Mouse (Mus musculus) forebrain, embryonic 14.5 days (tissue): Measurements from ENCODE around the gene Rexo4. TPM values are rescaled to one million over a fixed set of nuclear protein-coding genes. Genes with fewer than 3 reads are reported as not detected.

Experiments used
- ATAC-seq: fragments of 200-750 bp; cut with Nextera tagmentation; 2 replicates; pipeline ENCODE4 v1.8.0; 2017; ENCODE audit warnings: mild to moderate bottlenecking, moderate library complexity
- DNase-seq: peaks from one replicate; pipeline ENCODE4 v3.0.0-alpha.2; 2015; ENCODE audit warnings: low spot score
- H3K27ac ChIP-seq: fragments of 300-500 bp; sonication (generic); 2 replicates; pipeline ENCODE4 v1.5.1; 2014; ENCODE audit warnings: low read depth, mild to moderate bottlenecking, control low read depth, low read length, moderate library complexity
- H3K27me3 ChIP-seq: fragments of 300-500 bp; sonication (generic); replicated peaks from 2 replicates; pipeline ENCODE4 v1.6.1; 2014; ENCODE audit warnings: low read length, control low read depth, mixed read lengths; ENCODE audit not compliant: control insufficient read depth, insufficient read depth
- H3K36me3 ChIP-seq: fragments of 300-500 bp; sonication (generic); 2 replicates; pipeline ENCODE4 v1.6.1; 2014; ENCODE audit warnings: low read length, control low read depth; ENCODE audit not compliant: control insufficient read depth, insufficient read depth
- H3K4me1 ChIP-seq: fragments of 300-500 bp; sonication (generic); 2 replicates; pipeline ENCODE4 v1.6.1; 2014; ENCODE audit warnings: antibody characterized with exemption, low read length, control low read depth; ENCODE audit not compliant: control insufficient read depth, insufficient read depth
- H3K4me2 ChIP-seq: fragments of 300-500 bp; sonication (generic); 2 replicates; pipeline ENCODE4 v1.6.1; 2014; ENCODE audit warnings: mild to moderate bottlenecking, control low read depth, low read length
- H3K4me3 ChIP-seq: fragments of 300-500 bp; sonication (generic); 2 replicates; pipeline ENCODE4 v1.5.1; 2014; ENCODE audit warnings: low read depth, low read length, control low read depth
- H3K9ac ChIP-seq: fragments of 300-500 bp; sonication (generic); 2 replicates; pipeline ENCODE4 v1.6.1; 2014; ENCODE audit warnings: mild to moderate bottlenecking, low read length, control low read depth, moderate library complexity
- H3K9me3 ChIP-seq: fragments of 300-500 bp; sonication (generic); replicated peaks from 2 replicates; pipeline ENCODE4 v1.6.1; 2016; ENCODE audit warnings: low read length, control low read depth, mixed read lengths; ENCODE audit not compliant: control insufficient read depth
- WGBS: fragments of 180-500 bp; shearing (Covaris S2); extraction: QIAGEN DNeasy Blood & Tissue Kit; methylation state at CpG from one replicate; pipeline ENCODE4 v1.1.7; 2014; 5-methylcytosine and 5-hydroxymethylcytosine counted together
- polyA plus RNA-seq: library from polyadenylated mRNA; unstranded; fragments of >200 nt; fragmentation: Nextera tagmentation; extraction: Ambion mirVana; gene quantifications from 2 replicates; pipeline ENCODE4 v1.2.1, GENCODE M21; 2014

Gene Rexo4
- polyA plus RNA-seq, 1 experiment from 2014 or later, result 36.7 TPM

DNA sequence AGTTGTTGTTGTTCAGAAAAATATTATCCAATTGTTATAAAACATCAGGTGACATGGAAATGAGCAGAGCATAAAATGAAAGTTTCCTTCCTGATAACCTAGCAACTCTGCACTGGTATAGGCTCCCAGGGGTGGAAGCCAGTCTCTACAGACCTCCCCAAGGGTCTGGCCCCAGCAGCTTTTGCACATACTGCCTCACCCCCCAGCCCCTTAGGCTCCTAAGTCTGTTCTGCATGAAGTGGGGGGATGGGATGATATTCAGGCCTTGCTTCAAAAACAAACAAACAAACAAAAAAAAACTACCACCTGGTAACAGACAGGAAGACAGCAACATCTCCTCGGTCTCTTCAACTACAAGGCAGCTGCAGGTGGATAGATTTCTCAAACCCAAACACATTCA, 16.2 kb upstream of the Rexo4 start:
- no peaks in the 10 kb centered on the region for H3K27me3 ChIP-seq
- ATAC-seq (no peak), DNase-seq (no peak)
- no peaks in the 10 kb centered on the region for H3K4me1 ChIP-seq
- WGBS, result 86% methylated on average over 1 of the region's 1 CpGs
- H3K36me3 ChIP-seq, result no peaks in the 10 kb centered on the region
- no peaks in the 10 kb centered on the region for H3K9me3 ChIP-seq
- H3K4me2 ChIP-seq, result no peak overlapping the region
- no peak overlapping the region for H3K27ac ChIP-seq
- H3K9ac ChIP-seq, result no peak overlapping the region
- no peak overlapping the region for H3K4me3 ChIP-seq

DNA sequence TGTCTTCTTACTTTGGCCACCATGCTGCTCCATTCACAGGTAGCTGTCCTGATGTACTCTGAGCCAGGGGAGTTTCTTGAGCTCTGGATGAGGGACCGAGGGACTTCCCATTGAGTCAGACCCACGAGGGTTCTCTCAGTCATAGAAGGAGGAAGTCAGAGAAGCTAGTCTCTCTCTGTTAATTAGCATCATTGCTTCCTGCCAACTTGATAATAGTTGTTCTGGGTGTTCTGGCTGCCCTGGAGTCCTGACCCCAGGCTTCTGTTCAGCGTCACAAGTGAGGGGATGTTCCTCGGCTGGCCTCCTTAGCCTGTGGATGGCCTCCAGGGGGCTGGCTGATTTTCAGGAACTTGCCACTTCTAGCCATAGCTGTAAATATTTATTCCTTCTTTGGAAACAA, 9.8 kb upstream of the Rexo4 start:
- H3K9me3 ChIP-seq, result no peaks in the 10 kb centered on the region
- no peak overlapping the region for H3K4me2 ChIP-seq
- ATAC-seq (no peak), DNase-seq (no peak)
- H3K9ac ChIP-seq, result no peak overlapping the region
- H3K27me3 ChIP-seq, result no peaks in the 10 kb centered on the region
- no peaks in the 10 kb centered on the region for H3K36me3 ChIP-seq
- no peak overlapping the region for H3K27ac ChIP-seq
- 65% methylated on average over 4 of the region's 4 CpGs for WGBS
- no peak overlapping the region for H3K4me3 ChIP-seq
- H3K4me1 ChIP-seq, result no peaks in the 10 kb centered on the region

DNA sequence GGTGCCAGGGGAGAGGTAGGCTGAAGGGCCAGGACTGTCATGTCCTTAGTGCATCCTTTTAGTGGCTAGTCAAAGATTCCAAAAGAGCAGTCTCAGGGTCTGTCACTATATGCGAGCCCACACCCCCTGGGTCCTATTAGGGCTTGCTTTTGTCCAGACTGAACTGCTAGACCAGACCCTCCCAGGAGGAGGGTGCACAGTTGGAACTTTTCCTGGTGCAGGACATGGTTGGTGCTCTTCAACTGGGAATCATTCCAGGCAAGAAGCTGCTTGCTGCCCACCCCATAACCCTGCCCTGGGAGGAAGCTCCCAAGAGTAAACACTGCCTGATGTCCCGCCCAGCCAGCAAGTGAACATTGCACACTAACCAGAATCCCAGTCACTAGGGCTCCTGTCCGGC, 8.9 kb upstream of the Rexo4 start, which contains the start of gene Adamts13:
Gene Adamts13, plus strand, starts transcription at position 301 of the 400 bp plus-strand sequence.
- Histone ChIP-seq H3K9me3 (no peaks in the 10 kb centered on the region), H3K36me3 (no peaks in the 10 kb centered on the region), H3K4me1 (no peaks in the 10 kb centered on the region), H3K4me3 (no peak within 1 kb of the TSS), H3K9ac (no peak within 1 kb of the TSS), H3K4me2 (no peak within 1 kb of the TSS), H3K27ac (no peak within 1 kb of the TSS), H3K27me3 (no peaks in the 10 kb centered on the region)
- DNase-seq, result no peak
- WGBS, result 67% methylated on average over 3 of the region's 3 CpGs
- ATAC-seq, result no peak

DNA sequence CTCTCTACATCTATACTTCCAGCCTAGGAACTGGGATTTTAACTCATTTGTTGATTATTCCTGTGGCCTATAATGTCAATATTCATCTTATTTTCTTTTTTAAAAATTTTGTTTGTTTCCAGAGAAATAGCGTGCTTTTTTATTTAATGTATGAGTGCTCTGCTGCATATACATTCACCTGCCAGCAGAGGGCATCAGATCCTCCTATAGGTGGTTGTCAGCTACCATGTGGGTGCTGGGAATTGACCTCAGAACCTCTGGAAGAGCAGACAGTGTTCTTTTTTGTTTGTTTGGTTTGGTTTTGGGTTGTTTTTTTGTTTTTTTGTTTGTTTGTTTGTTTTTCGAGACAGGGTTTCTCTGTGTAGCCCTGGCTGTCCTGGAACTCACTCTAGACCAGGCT, 3.1 kb upstream of the Rexo4 start:
- Histone ChIP-seq H3K27ac (no peak overlapping the region), H3K9me3 (no peaks in the 10 kb centered on the region), H3K4me1 (peaks cover 10% of the 10 kb centered on the region), H3K4me2 (no peak overlapping the region), H3K4me3 (no peak overlapping the region), H3K27me3 (no peaks in the 10 kb centered on the region), H3K36me3 (0 out of 2 replicates have a peak, but pooled peaks cover under 1% of the 10 kb centered on the region), H3K9ac (no peak overlapping the region)
- ATAC-seq (no peak), DNase-seq (no peak)
- WGBS, result 79% methylated on average over 2 of the region's 2 CpGs

DNA sequence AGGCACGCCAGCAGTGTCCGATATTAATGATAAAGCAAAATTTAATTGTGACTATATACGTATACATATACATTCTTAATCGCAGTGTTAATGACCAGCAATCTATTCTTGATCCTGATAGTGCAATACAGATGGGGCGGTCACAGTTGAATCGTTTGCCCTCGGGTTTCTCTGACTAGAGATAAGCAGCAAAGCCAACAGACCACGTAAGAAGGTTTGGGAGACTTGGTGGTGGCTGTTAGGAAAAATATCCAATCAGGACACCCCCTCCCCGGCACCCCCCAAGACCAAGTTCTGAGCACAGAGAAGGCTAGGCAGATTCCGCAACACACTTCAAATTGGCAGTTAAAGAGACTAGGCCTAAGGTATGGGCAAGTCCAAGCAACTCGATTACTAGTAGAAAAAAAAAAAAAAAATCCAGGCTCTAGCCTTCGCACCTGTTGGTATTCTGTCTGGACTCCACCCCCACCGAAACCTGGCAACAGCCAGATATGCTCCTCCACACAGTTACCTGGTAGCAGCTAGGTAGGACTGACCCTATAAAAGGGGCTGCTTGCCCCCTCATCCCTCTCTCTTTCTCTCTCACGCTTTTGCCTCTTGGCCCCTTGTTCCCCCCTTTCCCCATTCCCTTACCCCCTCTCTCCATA, 661 bp upstream of the Rexo4 start:
- peak overlapping the region; percentile 97 for H3K27ac ChIP-seq
- H3K9ac ChIP-seq, result peak overlapping the region; percentile 88
- DNase-seq (no peak), ATAC-seq (no peak)
- no peaks in the 10 kb centered on the region for H3K27me3 ChIP-seq
- peaks cover 17% of the 10 kb centered on the region for H3K36me3 ChIP-seq
- H3K4me2 ChIP-seq, result peak overlapping the region; percentile 80
- H3K4me1 ChIP-seq, result peaks cover 10% of the 10 kb centered on the region
- H3K9me3 ChIP-seq, result no peaks in the 10 kb centered on the region
- WGBS, result 16% methylated on average over 13 of the region's 14 CpGs
- H3K4me3 ChIP-seq, result peak overlapping the region; percentile 67

DNA sequence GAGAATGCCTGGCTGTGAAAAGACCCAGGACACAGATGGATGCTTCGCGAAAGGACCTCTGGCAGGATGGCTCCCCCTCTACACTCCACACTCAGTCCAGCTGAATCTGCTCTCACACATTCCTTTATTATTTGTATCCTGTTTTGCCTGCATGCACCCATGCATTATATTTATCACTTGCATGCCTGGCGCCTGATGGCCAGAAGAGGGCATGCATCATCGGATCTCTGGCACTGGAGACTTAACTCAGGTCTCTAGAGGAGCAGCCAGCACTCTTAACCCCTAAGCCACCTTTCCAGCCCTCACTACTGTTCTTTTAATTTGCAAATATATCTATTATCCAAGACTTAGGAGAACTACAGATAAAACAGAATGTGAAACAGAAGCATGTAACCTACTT, 3.4 kb downstream of the Rexo4 start:
- no peak overlapping the region for H3K4me3 ChIP-seq
- 0 out of 2 replicates have a peak overlapping the region, but pooled peaks have one; percentile 37 for H3K9ac ChIP-seq
- peaks cover 10% of the 10 kb centered on the region for H3K4me1 ChIP-seq
- no peak overlapping the region for H3K4me2 ChIP-seq
- peaks cover 53% of the 10 kb centered on the region for H3K36me3 ChIP-seq
- ATAC-seq, result no peak
- peak; percentile 6 for DNase-seq
- WGBS, result 77% methylated on average over 4 of the region's 4 CpGs
- no peaks in the 10 kb centered on the region for H3K9me3 ChIP-seq
- H3K27ac ChIP-seq, result no peak overlapping the region
- H3K27me3 ChIP-seq, result no peaks in the 10 kb centered on the region

DNA sequence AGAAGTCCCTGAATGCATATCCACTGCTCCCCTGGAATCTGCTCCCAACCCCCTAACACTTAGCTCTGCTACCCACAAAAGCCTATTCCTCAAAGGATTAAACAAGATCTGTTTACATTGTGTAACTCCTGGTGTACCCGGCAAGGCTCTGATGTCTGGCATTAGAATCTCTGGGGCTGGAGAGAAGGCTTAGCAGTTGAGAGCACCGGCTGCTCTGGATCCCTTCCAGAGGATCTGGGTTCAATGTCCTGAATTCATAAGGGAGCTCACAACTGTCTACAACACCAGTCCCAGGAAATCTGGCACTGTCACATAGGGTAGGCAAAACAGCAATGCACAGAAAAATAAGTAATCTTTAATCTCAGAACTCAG, 6.7 kb downstream of the Rexo4 start:
- Histone ChIP-seq H3K36me3 (peaks cover 86% of the 10 kb centered on the region), H3K4me1 (no peaks in the 10 kb centered on the region), H3K27ac (no peak overlapping the region), H3K4me2 (no peak overlapping the region), H3K9me3 (no peaks in the 10 kb centered on the region), H3K4me3 (no peak overlapping the region), H3K9ac (no peak overlapping the region), H3K27me3 (no peaks in the 10 kb centered on the region)
- WGBS, result 88% methylated on average over 2 of the region's 2 CpGs
- no peak for ATAC-seq
- no peak for DNase-seq

DNA sequence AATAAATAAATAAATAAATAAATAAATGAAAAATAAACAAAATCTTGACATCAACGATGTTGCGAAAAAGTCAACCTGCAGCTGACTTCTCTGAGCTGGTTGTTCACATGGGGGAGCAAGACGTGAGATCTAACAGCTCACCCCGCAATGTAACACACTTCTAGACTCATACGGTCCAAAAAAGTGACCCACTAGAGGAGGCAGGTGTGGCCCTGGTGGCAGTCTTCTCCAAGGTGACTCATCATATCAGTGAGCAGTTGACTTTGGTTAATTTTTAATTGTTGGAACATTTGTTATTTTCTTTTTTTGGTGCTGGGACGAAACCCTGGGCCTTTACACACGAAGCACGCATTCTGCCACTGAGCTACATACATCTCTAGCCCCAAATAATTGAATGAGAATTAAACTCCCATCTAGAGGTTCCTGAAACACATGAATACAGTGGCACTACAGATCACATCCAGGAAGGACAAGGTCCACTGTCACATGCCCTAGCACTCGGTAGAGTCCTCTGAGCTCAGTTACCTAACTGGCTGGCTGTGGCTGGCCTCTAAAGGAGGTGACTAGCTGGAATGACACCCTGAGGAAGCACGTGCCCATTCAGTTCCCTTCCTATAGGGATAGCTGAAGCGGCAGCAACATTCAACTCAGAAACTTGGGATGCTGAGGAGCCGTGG, 7.2 kb downstream of the Rexo4 start:
- Histone ChIP-seq H3K27me3 (no peaks in the 10 kb centered on the region), H3K27ac (no peak overlapping the region), H3K36me3 (peaks cover 88% of the 10 kb centered on the region), H3K9me3 (no peaks in the 10 kb centered on the region), H3K4me3 (no peak overlapping the region), H3K4me2 (no peak overlapping the region), H3K9ac (no peak overlapping the region), H3K4me1 (no peaks in the 10 kb centered on the region)
- DNase-seq, result no peak
- 97% methylated on average over 12 of the region's 12 CpGs for WGBS
- no peak for ATAC-seq

DNA sequence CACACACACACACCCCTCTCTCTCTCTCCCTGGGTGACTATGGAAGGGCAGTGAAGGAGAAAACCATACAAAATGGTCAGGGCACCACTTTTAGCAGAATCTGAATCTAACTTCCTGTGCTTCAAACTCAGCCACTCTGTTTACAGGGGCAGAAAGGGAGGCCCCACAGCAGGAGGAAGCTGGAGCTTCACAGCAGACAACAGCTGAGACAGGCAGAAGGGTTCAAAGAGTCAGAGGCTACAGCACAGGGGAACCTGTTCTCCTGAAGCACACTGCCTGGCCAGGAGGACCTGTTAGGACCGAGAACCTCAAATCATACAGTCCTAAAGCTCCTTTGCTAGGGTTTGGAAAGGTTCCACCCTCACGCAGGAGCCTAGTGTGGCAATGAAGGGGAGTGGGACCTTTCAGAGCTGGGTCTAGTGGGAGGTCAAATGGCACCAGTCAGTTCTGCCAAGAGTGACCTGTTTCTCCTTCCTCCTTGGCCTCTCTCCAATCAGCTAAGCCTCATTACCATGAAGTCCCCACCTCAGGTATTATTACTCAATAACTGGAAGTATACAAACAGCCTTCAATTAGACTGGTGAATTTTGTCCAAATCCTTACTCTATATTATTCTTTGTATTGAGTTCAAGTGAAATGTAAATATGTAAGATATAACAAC, 9.3 kb downstream of the Rexo4 start:
- DNase-seq, result no peak
- ATAC-seq, result no peak
- Histone ChIP-seq H3K27ac (no peak overlapping the region), H3K36me3 (peaks cover 84% of the 10 kb centered on the region), H3K9ac (no peak overlapping the region), H3K4me3 (no peak overlapping the region), H3K4me1 (no peaks in the 10 kb centered on the region), H3K9me3 (no peaks in the 10 kb centered on the region), H3K4me2 (no peak overlapping the region), H3K27me3 (no peaks in the 10 kb centered on the region)
- WGBS, result 100% methylated on average over 2 of the region's 2 CpGs
